Mouse (Mus musculus) ES-E14 (cell line): ENCODE measurements around the gene Tacc3.

Experiments
- CHD2 ChIP-seq: IDR thresholded peaks from 2 replicates; pipeline ENCODE4 v1.6.1; 2014; ENCODE audit warnings: mild to moderate bottlenecking, low read depth, low read length, inconsistent platforms
- HCFC1 ChIP-seq: IDR thresholded peaks from 2 replicates; pipeline ENCODE4 v1.6.1; 2012; ENCODE audit warnings: low read length, inconsistent platforms, borderline replicate concordance; ENCODE audit not compliant: insufficient read depth
- ZC3H11A ChIP-seq: IDR thresholded peaks from 2 replicates; pipeline ENCODE4 v1.6.1; 2012; ENCODE audit warnings: low read depth, mild to moderate bottlenecking, inconsistent platforms, low read length, borderline replicate concordance
- ZNF384 ChIP-seq: IDR thresholded peaks from 2 replicates; pipeline ENCODE4 v1.6.1; 2012; ENCODE audit warnings: low read depth, low read length, inconsistent platforms

- TF ChIP-seq ZNF384 = no peak
- no peak for TF ChIP-seq ZC3H11A
- no peak for TF ChIP-seq HCFC1
- no peak for TF ChIP-seq CHD2
Observed at GRCm38 (mm10) chr5:33614391-33614790, 43.5 kb upstream of the Tacc3 start.
